Mouse (Mus musculus) megakaryocyte-erythroid progenitor cell, adult 5-6 weeks (primary cell): ENCODE data around the gene Spin4. TPM values are rescaled to one million over a fixed set of nuclear protein-coding genes. Genes with fewer than 3 reads are reported as not detected.

Experiments
- ATAC-seq: replicated peaks from 2 replicates; pipeline ENCODE4 v1.8.0; 2016; ENCODE audit warnings: mild to moderate bottlenecking, inconsistent platforms; ENCODE audit not compliant: severe bottlenecking, poor library complexity, low FRiP score, low TSS enrichment
- total RNA-seq, 2 experiments: library from RNA; stranded (forward) in 1 of 2; stranded (reverse) in 1 of 2; fragments of 200-1000, 215-1000 nt in 1 of 2; fragments of >200 nt in 1 of 2; fragmentation: Nextera tagmentation in 1 of 2; gene quantifications; 2 replicates each; pipeline ENCODE4 v1.2.3; 2014 to 2017

Spin4 gene
- total RNA-seq (2014; fragmentation: Nextera tagmentation) (not detected in 2 replicates), total RNA-seq (2017) (not detected in 2 replicates)

- peak; percentile 88 for ATAC-seq
Measured at GRCm38 (mm10) chrX:95026361-95026892, at the start of gene Spin4. Gene Spin4, minus strand, starts transcription at chrX:95026682.

DNA sequence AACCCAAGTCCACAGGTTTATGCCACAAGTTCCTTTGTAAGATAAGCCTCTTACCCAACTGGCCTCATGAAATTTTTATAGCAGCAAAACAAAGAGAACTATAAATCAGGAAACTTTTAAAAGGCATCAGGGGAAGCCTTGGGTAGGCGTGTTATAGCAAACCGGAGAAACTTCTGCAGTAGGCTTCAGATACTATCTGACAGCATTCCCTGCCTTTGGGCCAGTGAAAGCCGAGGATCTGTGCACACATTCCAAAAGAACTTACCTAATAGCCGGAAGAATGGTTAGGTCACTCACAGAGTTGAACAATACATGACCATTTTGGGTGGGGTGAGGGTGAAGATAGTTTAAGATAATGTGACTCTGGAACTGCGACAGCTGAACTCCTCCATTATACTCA, 1.4 kb upstream of the Spin4 start:
- ATAC-seq: no peak

- peak; percentile 58 for ATAC-seq
Measured at GRCm38 (mm10) chrX:95025779-95026360, 612 bp downstream of the Spin4 start.

- ATAC-seq: peak; percentile 73
Measured at GRCm38 (mm10) chrX:95012033-95012432, 14.4 kb downstream of the Spin4 start.

- no peak for ATAC-seq
Measured at GRCm38 (mm10) chrX:94998845-94999244, 27.6 kb downstream of the Spin4 start.

GRCm38 (mm10) chrX:94994113-94994512, 32.4 kb downstream of the Spin4 start:
- no peak for ATAC-seq

DNA sequence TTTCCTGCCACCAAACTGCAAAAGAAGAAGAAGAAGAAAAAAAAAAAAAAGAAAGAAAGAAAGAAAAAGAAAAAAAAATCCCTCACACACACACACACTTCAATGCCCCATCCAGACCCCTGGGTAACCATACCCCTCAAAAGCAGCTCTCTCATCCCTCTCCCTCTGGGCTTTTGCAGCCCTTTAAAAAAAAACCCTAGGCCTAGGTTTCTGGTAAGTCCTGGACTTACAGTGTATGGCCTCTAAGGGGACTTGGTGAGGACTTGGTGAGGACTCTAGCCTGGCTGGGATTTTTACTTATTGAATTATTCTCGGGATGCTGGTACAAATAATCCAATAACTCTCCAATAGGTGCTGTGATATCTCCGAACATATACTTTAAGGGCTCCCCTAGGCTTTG, 35.6 kb downstream of the Spin4 start:
- no peak for ATAC-seq

DNA sequence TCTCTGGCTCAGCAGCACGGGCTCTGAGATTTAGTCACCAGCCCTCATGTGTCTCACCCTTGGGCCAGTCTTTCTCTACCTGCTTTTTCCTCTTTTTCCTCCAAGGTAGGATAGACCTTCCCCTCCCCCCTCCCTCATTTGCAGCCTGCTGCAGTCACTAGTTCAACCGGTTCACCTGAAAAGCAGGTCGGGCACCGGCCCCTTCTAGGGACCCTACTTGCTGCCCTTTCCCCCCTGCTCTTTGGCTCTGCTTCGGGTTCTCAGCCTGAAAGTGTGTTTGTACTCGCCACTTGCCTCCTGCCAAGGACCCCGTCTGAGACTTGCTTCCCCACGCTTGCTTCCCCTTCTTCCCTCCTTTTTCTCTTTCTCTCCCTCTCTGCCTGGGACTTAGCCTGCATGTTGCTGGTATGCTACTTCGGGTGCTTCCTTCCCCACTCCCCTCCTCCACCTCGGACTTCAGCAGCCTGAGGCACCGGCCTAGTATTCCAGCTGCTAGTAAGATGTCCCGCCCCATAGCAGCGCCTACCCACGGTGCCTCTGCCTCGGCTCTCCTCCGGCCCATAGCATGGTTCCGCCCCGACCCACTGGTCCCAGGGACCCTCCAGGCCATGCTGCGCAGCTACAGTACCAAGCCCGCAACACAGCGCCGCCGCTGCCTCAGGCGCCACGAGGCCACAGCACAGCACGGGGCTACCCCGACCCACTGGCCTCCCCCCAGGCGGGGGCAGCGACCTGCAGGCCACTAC, 36.2 kb downstream of the Spin4 start:
- peak; percentile 92 for ATAC-seq

Other genes with a start within 250 kb of the Spin4 start
- gene Arhgef9, start 170.2 kb upstream of the Spin4 start, total RNA-seq (2014; fragmentation: Nextera tagmentation): not detected in 2 replicates
- 1.3 TPM in 1 of 2 replicates, not detected in the other for gene Arhgef9, start 170.2 kb upstream of the Spin4 start, total RNA-seq (2017)